Mouse (Mus musculus) testis, adult 10 weeks (tissue): ENCODE measurements around the gene 4930438A08Rik. TPM values are rescaled to one million over a fixed set of nuclear protein-coding genes. Genes with fewer than 3 reads are reported as not detected.

Experiments used
- polyA plus RNA-seq: library from polyadenylated mRNA; stranded (reverse); fragments of 350-450 nt; fragmentation: Illumina TruSeq; extraction: RNeasy Lipid Tissue Mini Kit (QIAGEN cat#74804); gene quantifications from one replicate; pipeline ENCODE4 v1.2.3, GENCODE M21; 2014; ENCODE audit warnings: low read depth, low replicate concordance

4930438A08Rik gene
- 0.41 TPM for polyA plus RNA-seq

DNA sequence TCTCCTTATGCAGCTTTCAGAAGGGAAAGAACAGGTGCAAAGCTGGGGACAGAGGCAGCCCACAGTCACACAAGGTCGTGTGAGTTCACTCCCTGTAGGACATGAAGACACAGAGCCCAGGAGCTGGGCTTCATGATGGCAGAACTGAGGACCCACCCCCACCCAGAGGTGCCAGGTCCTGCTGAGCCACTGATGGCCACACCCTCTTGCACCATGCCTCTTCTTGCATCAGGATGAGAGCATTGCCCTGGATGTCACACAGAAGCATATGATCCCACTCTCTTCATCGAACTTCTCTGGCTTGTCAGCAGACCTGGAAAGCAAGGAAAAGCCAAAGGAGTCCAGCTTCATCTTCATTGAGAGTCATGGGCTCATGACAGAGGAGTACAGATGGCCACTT, at the start of gene 4930438A08Rik:
Gene 4930438A08Rik, plus strand, starts transcription at position 228 of the 400 bp plus-strand sequence.

GRCm38 (mm10) chr11:58306860-58307308, 32.3 kb downstream of the 4930438A08Rik start, which contains the start of gene Zfp692:
Gene Zfp692, plus strand, starts transcription at chr11:58307069.

DNA sequence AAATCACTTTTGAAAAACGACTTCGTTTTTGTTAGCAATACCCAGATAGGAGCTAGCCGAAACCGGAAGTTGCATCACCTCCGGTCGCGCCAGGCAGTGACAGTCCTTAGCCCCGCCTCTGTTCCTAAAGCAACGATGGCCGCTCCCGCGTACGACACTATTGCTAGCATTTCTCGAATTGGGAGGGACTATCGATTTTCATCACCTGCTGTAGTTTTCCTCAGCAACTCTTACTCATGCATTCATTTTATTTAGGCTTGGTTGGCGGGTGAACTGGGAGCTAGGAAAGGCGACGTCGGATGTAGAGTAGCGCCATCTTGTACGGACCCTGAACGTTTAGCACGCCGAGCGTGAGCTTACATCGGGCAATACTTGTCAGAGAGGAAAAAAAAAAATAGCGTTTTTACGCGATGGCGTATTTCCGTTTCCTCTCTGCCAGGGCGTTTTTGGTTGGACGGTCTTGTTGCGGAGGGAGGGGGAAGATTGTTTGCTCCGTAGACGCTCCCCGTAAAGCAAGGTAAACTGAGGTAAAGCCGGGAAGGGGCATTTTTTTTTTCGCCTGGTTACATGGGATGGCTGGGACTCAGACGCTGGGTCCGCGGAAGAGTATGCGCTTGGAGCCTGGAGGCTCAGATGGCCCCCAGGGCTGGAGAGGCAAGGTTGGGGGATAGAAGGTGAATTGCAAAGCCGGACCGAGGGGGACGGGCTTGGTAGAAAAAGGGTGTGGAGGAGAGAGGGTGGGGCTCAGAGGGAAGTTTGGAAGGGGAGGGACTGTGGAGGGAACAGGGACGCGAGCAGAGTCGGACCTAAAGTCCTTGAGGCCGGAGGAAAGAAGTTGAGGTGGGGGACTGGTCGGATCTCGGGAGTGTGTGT, 55.9 kb downstream of the 4930438A08Rik start, which contains the start of the genes Zfp672 and Sh3bp5l:
Gene Zfp672, minus strand, starts transcription at position 64 of the 873 bp plus-strand sequence.
Gene Sh3bp5l, plus strand, starts transcription at position 449 of the 873 bp plus-strand sequence.

Other genes starting within 250 kb of the 4930438A08Rik start
- gene Gm12248, start 181.7 kb upstream of the 4930438A08Rik start, polyA plus RNA-seq: not detected
- 13.3 TPM for gene Cnot8, start 170.6 kb upstream of the 4930438A08Rik start, polyA plus RNA-seq
- gene Gemin5, start 106.3 kb upstream of the 4930438A08Rik start, polyA plus RNA-seq: 18.3 TPM
- gene Mrpl22, start 103.1 kb upstream of the 4930438A08Rik start, polyA plus RNA-seq: 49.8 TPM
- gene Igtp, start 75.2 kb upstream of the 4930438A08Rik start, polyA plus RNA-seq: 1.3 TPM
- gene Irgm2, start 75.2 kb upstream of the 4930438A08Rik start, polyA plus RNA-seq: 1.9 TPM
- 0.83 TPM for gene Zfp692, start 32.3 kb downstream of the 4930438A08Rik start, polyA plus RNA-seq
- gene Zfp672, start 55.5 kb downstream of the 4930438A08Rik start, polyA plus RNA-seq: 116 TPM
- 0.55 TPM for gene Sh3bp5l, start 55.9 kb downstream of the 4930438A08Rik start, polyA plus RNA-seq
- 1.3 TPM for gene Lypd8, start 104.2 kb downstream of the 4930438A08Rik start, polyA plus RNA-seq
- 1.8 TPM for gene 1810065E05Rik, start 146.3 kb downstream of the 4930438A08Rik start, polyA plus RNA-seq
- not detected for gene Gm12253, start 157.8 kb downstream of the 4930438A08Rik start, polyA plus RNA-seq
- gene Lypd9, start 178.1 kb downstream of the 4930438A08Rik start, polyA plus RNA-seq: 125 TPM
- gene Olfr30, start 187.5 kb downstream of the 4930438A08Rik start, polyA plus RNA-seq: not detected
- not detected for gene Olfr332, start 217.8 kb downstream of the 4930438A08Rik start, polyA plus RNA-seq
- gene Olfr331, start 227.8 kb downstream of the 4930438A08Rik start, polyA plus RNA-seq: not detected